7 mouse cellular contexts compared by ENCODE assay signal in the genomic region with DNA sequence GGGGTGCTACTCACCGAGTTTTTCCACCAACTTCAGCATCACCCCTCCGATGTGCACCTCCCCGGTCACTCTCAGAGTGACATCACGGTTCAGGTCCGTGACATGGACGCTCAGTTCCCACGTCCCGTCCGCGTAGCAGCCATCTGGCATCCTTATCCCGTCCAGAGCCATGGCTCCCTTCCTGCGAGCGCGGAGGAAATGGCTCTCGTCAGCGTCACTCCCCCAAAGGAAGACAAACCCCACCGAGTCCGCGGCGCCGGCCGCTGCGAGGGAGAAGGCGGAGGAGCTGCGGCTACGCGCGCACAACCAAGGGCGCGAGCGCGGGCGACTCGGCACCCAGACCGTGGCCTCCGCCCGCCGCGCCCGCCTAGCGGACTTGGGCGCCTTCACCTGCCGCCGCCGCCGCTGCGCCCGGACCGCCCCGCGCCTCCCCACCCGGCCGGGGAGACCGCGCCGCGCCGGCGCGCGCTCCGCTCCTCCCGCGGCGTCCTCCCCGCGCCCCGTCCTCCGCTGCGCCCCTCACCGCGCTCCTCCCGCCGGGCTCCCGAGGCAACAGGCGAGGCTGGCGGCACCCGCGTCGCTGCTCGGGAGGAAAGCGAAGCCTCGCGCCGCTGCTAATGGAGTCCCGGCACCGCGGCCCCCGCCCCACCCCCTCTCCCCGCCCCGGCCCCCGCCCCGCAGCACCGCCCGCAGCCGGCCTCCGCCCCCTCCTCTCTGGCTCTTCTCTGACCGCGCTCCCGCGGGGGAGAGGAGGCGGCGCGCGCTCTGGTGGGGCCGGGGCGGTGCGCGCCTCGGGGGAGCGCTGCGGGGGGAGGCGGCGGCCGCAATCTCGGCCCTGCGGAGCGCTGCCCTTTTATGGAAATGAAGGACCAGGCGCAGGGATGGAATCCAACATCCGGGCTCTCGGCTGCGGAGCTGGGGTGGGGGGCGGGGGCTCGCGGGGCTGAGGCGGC. TPM values are rescaled to one million over a fixed set of nuclear protein-coding genes. Genes with fewer than 3 reads are reported as not detected.
DNase-seq lines count a peak whose midpoint lies in the region; ATAC-seq and TF ChIP-seq lines count a peak whose summit lies in the region.

Fermt2 (minus strand) TSS at position 708 of the 953 bp plus-strand sequence.

- DNase-seq in adrenal gland, postnatal 14 days: peak; percentile 93
- peak; percentile 91 for DNase-seq in embryo, embryonic 10.5 days (ENCODE audit: low spot score)
- DNase-seq in gastrocnemius, postnatal 25 days: peak; percentile 93
- peak; percentile 88 for DNase-seq in intestine, embryonic 14.5 days (ENCODE audit: low spot score)
- DNase-seq in left cerebral cortex, postnatal 14 days (ENCODE audit: low spot score in 2 of 2): peak; percentile 66 to 75
- peak; percentile 91 for DNase-seq in midbrain, embryonic 10.5 days (ENCODE audit: low spot score)

- peak within 1 kb of the TSS; percentile 81 for H3K4me2 ChIP-seq in intestine, embryonic 14.5 days (ENCODE audit: low read length)

- TF ChIP-seq CTCF in small intestine, adult 2 months (IDR thresholded peaks at IDR 0.05; ENCODE audit: extremely low read depth, insufficient read length, insufficient replicate concordance, low read depth, low read length): no peak

- peak within 1 kb of the TSS; percentile 85 for H3K9ac ChIP-seq in intestine, embryonic 14.5 days (ENCODE audit: low read length)

- H3K9me3 ChIP-seq in intestine, embryonic 14.5 days (ENCODE audit: control insufficient read depth, low read length): no peaks in the 10 kb centered on the region
- H3K9me3 ChIP-seq in midbrain, embryonic 10.5 days (replicated peaks): no peaks in the 10 kb centered on the region

- 0 out of 2 replicates have a peak, but pooled peaks cover 7% of the 10 kb centered on the region for H3K36me3 ChIP-seq in intestine, embryonic 14.5 days (ENCODE audit: control insufficient read depth, insufficient read depth, low read length)
- 0 out of 2 replicates have a peak, but pooled peaks cover 2% of the 10 kb centered on the region for H3K36me3 ChIP-seq in midbrain, embryonic 10.5 days
- no peaks in the 10 kb centered on the region for H3K36me3 ChIP-seq in small intestine, adult 2 months (ENCODE audit: control insufficient read depth, insufficient read depth, low read length)

- no peak for TF ChIP-seq POLR2A in small intestine, adult 2 months (IDR thresholded peaks at IDR 0.05; ENCODE audit: low read depth, low read length)

- H3K27ac ChIP-seq in intestine, embryonic 14.5 days (ENCODE audit: low read depth): peak within 1 kb of the TSS; percentile 96
- peak within 1 kb of the TSS; percentile 96 for H3K27ac ChIP-seq in midbrain, embryonic 10.5 days (replicated peaks)
- peak within 1 kb of the TSS; percentile 93 for H3K27ac ChIP-seq in small intestine, adult 2 months (ENCODE audit: insufficient read depth, low read depth, low read length)

- 2% methylated on average over 78 of the region's 126 CpGs for WGBS in intestine, embryonic 14.5 days
- under 1% methylated on average over 72 of the region's 126 CpGs for WGBS in midbrain, embryonic 10.5 days
- 1% methylated on average over 97 of the region's 126 CpGs for WGBS in small intestine, adult 2 months

- H3K27me3 ChIP-seq in intestine, embryonic 14.5 days (replicated peaks; ENCODE audit: control insufficient read depth, insufficient read depth, low read length): no peaks in the 10 kb centered on the region
- H3K27me3 ChIP-seq in midbrain, embryonic 10.5 days (ENCODE audit: low read depth, poor library complexity, severe bottlenecking): no peaks in the 10 kb centered on the region
- H3K27me3 ChIP-seq in small intestine, adult 2 months (ENCODE audit: control insufficient read depth, insufficient read depth, low read length): peaks cover 12% of the 10 kb centered on the region

- intact Hi-C loops in left cerebral cortex, postnatal 14 days (cut with DNase I): loop anchor here (5.0 kb wide), 1 partner anchor 67 kb away; no protein-coding TSS in a partner anchor

- peak; percentile 87 for ATAC-seq in intestine, embryonic 14.5 days (replicated peaks; ENCODE audit: low FRiP score, low TSS enrichment, low read depth)

- H3K4me3 ChIP-seq in intestine, embryonic 14.5 days (ENCODE audit: low read depth, low read length): peak within 1 kb of the TSS; percentile 80
- peak within 1 kb of the TSS; percentile 85 for H3K4me3 ChIP-seq in midbrain, embryonic 10.5 days
- peak within 1 kb of the TSS; percentile 76 for H3K4me3 ChIP-seq in small intestine, adult 2 months (ENCODE audit: low read depth, low read length)

- peaks cover 16% of the 10 kb centered on the region for H3K4me1 ChIP-seq in intestine, embryonic 14.5 days (replicated peaks; ENCODE audit: control insufficient read depth, insufficient read depth, low read length)
- H3K4me1 ChIP-seq in midbrain, embryonic 10.5 days: peaks cover 29% of the 10 kb centered on the region
- no peaks in the 10 kb centered on the region for H3K4me1 ChIP-seq in small intestine, adult 2 months (ENCODE audit: control insufficient read depth, insufficient read depth, insufficient read length, low read length)

RNA-seq across cellular contexts. Expression of gene Fermt2, which starts in this region (rescaled TPM):
- 140 and 148 TPM in 2 replicates for total RNA-seq in adrenal gland, postnatal 14 days (2021)
- 100 to 1,000 TPM; 179 to 224 TPM for total RNA-seq in gastrocnemius, postnatal 25 days (2021)
- polyA plus RNA-seq in intestine, embryonic 14.5 days (2014; fragmentation: Nextera tagmentation; extraction: Ambion mirVana): 177 and 202 TPM in 2 replicates
- total RNA-seq in left cerebral cortex, postnatal 14 days (2021): 100 to 1,000 TPM; 100 to 114 TPM
- polyA plus RNA-seq in midbrain, embryonic 10.5 days (2016; fragmentation: Nextera tagmentation; extraction: Ambion mirVana): 72.8 and 82.8 TPM in 2 replicates
- polyA plus RNA-seq in small intestine, adult 2 months (2012; rRNA removed): 4.7 and 4.9 TPM in 2 replicates

Comparison
In these comparisons a context has a peak if more than half of its experiments do, and no peak if none do; other contexts are left out.
1. Peak in every context shown above with its lines: DNase-seq, ATAC-seq, H3K4me3 ChIP-seq and H3K27ac ChIP-seq.
2. RNA of gene Fermt2 (polyA plus RNA-seq): 177 to 202 TPM in intestine, embryonic 14.5 days and 72.8 to 82.8 TPM in midbrain, embryonic 10.5 days; 4.7 to 4.9 TPM in small intestine, adult 2 months; every median in the first group is over 10 times any median in the second.